Mouse (Mus musculus): Measurements from ENCODE around the gene Ccdc51.

GRCm38 (mm10) chr9:109111101-109111500 is 28.8 kb downstream of the Ccdc51 start:
- TF ChIP-seq POLR2A (IDR thresholded peaks at IDR 0.05; ENCODE audit: extremely low read depth, insufficient read depth, low read length): no peak
- TF ChIP-seq CTCF (IDR thresholded peaks at IDR 0.05; ENCODE audit: low read depth, low read length): no peak

All from liver, adult 2 months (tissue).